Mouse (Mus musculus) heart, adult 2 months (tissue): Measurements from ENCODE around the gene Plxna2. TPM values are rescaled to one million over a fixed set of nuclear protein-coding genes. Genes with fewer than 3 reads are reported as not detected.

ENCODE experiments used
- DNase-seq, 2 experiments: peaks; one replicate each; pipeline ENCODE4 v3.0.0; 2021
- H3K27ac ChIP-seq: fragments of 200-600 bp; 2 replicates; pipeline ENCODE4 v1.8.1; 2022
- H3K27me3 ChIP-seq: fragments of 200-500 bp; 2 replicates; pipeline ENCODE4 v1.6.1; 2012; ENCODE audit warnings: mild to moderate bottlenecking, low read length, inconsistent platforms, mixed read lengths; ENCODE audit not compliant: control insufficient read depth, insufficient read depth
- H3K36me3 ChIP-seq: fragments of 200-500 bp; 2 replicates; pipeline ENCODE4 v1.6.1; 2012; ENCODE audit warnings: low read length, inconsistent platforms; ENCODE audit not compliant: control insufficient read depth, insufficient read depth
- H3K4me1 ChIP-seq: fragments of 200-500 bp; 2 replicates; pipeline ENCODE4 v1.6.1; 2011; ENCODE audit warnings: low read length; ENCODE audit not compliant: control insufficient read depth, insufficient read depth
- H3K4me3 ChIP-seq: fragments of 200-600 bp; 2 replicates; pipeline ENCODE4 v1.8.1; 2022
- H3K79me2 ChIP-seq: fragments of 200-500 bp; replicated peaks from 2 replicates; pipeline ENCODE4 v1.6.1; 2012; ENCODE audit warnings: mild to moderate bottlenecking, inconsistent platforms, low read length, moderate library complexity, mixed read lengths; ENCODE audit not compliant: control insufficient read depth, insufficient read depth
- H3K9ac ChIP-seq: fragments of 200-500 bp; 2 replicates; pipeline ENCODE4 v1.6.1; 2012; ENCODE audit warnings: low read depth, mild to moderate bottlenecking, control low read depth, inconsistent platforms, low read length, mixed read lengths
- CTCF ChIP-seq: fragments of 200-600 bp; IDR thresholded peaks from 2 replicates; pipeline ENCODE4 v1.8.1; 2022; ENCODE audit warnings: antibody characterized with exemption, mild to moderate bottlenecking, moderate library complexity
- EP300 ChIP-seq: fragments of 200-500 bp; IDR thresholded peaks from 2 replicates; pipeline ENCODE4 v1.6.1; 2011; ENCODE audit warnings: low read depth, low read length, control low read depth; ENCODE audit not compliant: insufficient read depth
- POLR2A ChIP-seq: fragments of 200-500 bp; IDR thresholded peaks from 2 replicates; pipeline ENCODE4 v1.6.1; 2011; ENCODE audit warnings: mild to moderate bottlenecking, low read depth, low read length, control low read depth; ENCODE audit not compliant: insufficient read depth
- WGBS: fragments of 180-500 bp; shearing (Covaris S2); methylation state at CpG from one replicate; pipeline ENCODE4 v1.1.7; 2018; 5-methylcytosine and 5-hydroxymethylcytosine counted together
- intact Hi-C: fragments of 180-260 bp; cut with DNase I; formaldehyde crosslinking; loops from one replicate; pipeline ENCODE4 v1.15.1; 2025
- polyA plus RNA-seq: library from polyadenylated mRNA; depleted of rRNA; stranded (reverse); fragments of >200 nt; gene quantifications from 2 replicates; pipeline ENCODE4 v1.2.3, GENCODE M21; 2012
- total RNA-seq, 2 experiments: library from RNA; stranded (reverse); gene quantifications; 2 replicates each; pipeline ENCODE4 v1.2.3; 2021

The Plxna2 gene
- total and polyA plus RNA-seq, 3 experiments: 9.8 to 30.6 (median 22.6) TPM

DNA sequence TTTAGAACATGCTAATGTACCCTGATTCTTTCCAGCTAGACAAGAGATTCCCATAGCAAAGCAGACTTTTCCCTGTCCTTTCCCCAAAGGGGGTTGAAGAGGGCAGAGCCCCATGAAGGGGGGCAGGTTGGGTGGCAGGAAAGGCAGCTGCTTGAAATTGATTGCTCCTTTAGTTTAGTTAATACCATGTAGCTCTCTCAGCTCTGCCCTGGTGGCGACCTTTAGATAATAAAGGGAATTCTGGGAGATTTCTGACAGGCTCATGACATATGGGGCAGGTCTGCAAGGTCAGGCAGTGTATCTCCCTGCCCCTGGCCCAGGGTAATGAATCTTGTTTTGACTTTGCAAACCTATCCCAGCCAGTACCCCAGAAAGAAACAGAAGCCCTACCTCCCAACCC lies 17.4 kb downstream of the Plxna2 start:
- Histone ChIP-seq H3K4me1 (peaks cover 36% of the 10 kb centered on the region), H3K9ac (no peak overlapping the region; the same call in 1 of the 2 replicates), H3K27me3 (no peaks in the 10 kb centered on the region), H3K27ac (peak overlapping the region; percentile 69), H3K36me3 (peaks cover 61% of the 10 kb centered on the region), H3K4me3 (no peak overlapping the region), H3K79me2 (peaks cover 7% of the 10 kb centered on the region)
- TF ChIP-seq CTCF (no peak), POLR2A (no peak), EP300 (no peak)
- intact Hi-C loops: no loop called here
- DNase-seq: no peak
- 26% methylated on average over 1 of the region's 1 CpGs for WGBS

DNA sequence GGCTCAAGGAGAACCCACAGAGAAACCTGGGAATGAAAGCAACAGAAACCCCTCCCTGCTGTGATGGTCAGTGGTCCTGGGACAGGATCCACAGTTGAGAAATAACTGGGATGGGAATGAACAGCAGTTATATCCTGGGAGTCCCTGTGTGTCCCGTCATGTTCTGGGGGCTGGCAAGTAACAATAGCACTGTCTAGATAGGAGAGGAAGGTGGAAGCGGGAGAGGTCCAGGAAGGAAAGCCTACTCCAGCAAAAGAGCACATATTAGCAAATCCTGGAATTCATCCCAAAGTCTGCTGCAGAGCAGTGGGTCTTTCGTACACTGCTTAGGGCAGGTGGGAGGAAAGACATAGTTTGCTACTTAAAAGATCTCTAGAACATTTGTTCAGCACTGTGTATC lies 17.9 kb downstream of the Plxna2 start:
- H3K27ac ChIP-seq: peak overlapping the region; percentile 69
- no peak for DNase-seq
- H3K79me2 ChIP-seq: peaks cover 7% of the 10 kb centered on the region
- H3K4me1 ChIP-seq: peaks cover 37% of the 10 kb centered on the region
- peaks cover 63% of the 10 kb centered on the region for H3K36me3 ChIP-seq
- peak; percentile 14; the same call in 1 of the 2 replicates for TF ChIP-seq POLR2A
- TF ChIP-seq CTCF: no peak
- intact Hi-C loops: no loop called here
- H3K9ac ChIP-seq: no peak overlapping the region; the same call in 1 of the 2 replicates
- WGBS: 38% methylated on average over 3 of the region's 3 CpGs
- H3K4me3 ChIP-seq: no peak overlapping the region
- no peaks in the 10 kb centered on the region for H3K27me3 ChIP-seq

DNA sequence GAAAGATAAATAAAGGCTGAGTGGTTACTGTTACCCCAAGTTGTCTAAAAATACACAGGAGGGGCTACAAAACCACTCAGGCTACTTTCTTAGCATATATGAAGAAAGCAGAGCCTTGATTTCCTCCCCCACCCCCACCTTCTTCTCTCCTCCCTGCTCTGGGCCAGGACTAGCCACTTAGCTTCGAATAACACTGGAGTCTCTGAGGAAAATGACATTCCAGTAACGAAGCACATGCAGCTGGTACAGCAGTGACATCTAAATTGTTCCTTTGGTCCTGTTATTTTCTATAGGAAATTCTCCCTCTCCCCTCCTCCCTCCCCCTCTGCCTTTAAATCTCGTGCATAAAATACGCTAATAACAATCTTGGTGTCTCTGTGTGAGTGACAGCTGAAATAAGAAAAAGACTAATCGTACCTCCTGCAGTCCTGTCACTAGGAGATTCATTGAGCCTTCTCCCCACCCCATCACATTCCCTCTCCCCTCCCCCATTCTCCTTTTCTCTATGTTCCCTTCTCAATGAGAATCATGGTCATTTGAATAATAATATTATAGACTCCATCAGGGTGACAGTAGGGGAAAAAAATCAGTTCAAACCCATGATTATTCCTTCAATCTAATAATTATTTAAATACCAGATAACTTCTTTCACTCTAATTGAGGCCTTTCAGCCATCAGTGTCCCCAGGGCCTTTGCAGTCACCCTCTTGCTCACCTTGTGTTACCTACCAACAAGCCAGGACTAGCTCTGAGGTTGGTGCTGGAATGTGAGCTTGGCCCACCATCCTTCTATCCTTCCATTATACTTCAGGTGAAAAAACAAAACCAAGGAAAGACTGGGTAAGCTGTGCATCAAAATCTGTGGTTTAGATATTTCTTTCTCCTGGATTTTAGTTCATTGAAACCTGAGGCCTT lies 19.6 kb downstream of the Plxna2 start:
- intact Hi-C loops: no loop called here
- Histone ChIP-seq H3K4me3 (no peak overlapping the region), H3K79me2 (peaks cover 7% of the 10 kb centered on the region), H3K36me3 (peaks cover 60% of the 10 kb centered on the region), H3K27ac (peak overlapping the region; percentile 29; the same call in 1 of the 2 replicates), H3K27me3 (no peaks in the 10 kb centered on the region), H3K9ac (no peak overlapping the region), H3K4me1 (peaks cover 46% of the 10 kb centered on the region)
- no peak for DNase-seq
- TF ChIP-seq EP300 (no peak), CTCF (no peak), POLR2A (no peak)
- WGBS: 56% methylated on average over 5 of the region's 5 CpGs

DNA sequence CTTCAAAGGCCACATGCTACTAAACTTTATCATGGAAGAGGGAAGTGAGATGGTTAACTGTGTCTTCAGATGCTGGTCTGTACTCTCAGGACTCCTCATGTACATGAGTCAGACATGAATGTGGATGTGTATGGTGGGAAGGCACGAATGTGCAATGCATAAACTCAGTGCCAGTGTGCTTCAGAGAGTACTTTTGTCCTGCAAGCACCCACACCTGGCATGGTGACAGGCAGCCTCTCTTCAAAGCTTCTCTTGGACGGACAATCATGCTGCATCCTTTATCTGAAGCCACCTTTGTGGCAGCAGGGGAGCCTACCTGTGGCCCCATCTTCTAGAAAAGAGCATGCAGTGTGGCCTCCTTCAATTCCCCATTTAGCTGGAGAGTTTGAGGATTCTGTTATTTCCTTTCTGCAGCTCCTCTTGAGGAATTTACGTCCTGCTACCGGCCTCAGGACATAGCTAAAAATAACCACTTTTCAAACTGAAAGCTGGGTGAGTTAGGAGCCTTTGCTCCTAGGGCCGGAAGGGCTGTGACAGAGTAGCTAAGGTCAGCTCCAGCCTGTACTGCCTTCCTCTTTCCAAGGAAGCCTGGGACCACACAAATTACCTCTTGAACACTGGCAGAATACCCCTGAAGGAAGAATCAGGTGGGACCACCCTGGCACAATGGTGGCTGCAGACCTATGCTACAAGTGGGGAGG lies 23.7 kb downstream of the Plxna2 start:
- H3K4me1 ChIP-seq: peaks cover 47% of the 10 kb centered on the region
- peak; percentile 71; the same call in 1 of the 2 replicates for TF ChIP-seq EP300
- TF ChIP-seq CTCF: no peak
- peak; percentile 56; the same call in 1 of the 2 replicates for TF ChIP-seq POLR2A

DNA sequence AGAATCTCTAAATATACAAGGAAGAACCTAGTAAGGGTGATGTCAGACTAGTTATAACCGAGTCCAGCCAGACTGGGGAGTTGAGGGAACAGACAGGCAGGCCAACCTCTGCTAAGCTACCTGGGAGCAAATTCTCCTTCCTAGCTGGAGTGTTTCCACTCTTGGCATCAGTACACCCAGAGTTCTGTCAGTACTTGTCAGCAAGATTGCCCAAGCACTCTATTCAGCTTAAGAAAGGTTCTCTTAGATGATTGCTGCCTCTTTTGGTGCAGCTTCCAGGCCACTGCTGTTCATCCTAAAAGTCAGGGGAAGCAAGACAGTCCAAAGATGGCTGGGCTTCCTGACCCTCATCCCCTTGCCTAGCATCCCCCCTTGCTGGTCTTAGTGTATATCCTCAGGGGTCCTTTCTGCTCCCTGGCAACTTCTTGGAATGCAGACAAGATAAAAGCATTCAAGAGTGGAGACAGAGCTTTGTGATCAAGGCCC lies 24.3 kb downstream of the Plxna2 start:
- H3K27ac ChIP-seq: peak overlapping the region; percentile 88
- peak overlapping the region; percentile 56 for H3K9ac ChIP-seq
- no peaks in the 10 kb centered on the region for H3K27me3 ChIP-seq
- peaks cover 49% of the 10 kb centered on the region for H3K4me1 ChIP-seq
- peaks cover 51% of the 10 kb centered on the region for H3K36me3 ChIP-seq
- H3K79me2 ChIP-seq: peaks cover 10% of the 10 kb centered on the region
- 9% methylated on average over 1 of the region's 1 CpGs for WGBS
- no peak for DNase-seq
- TF ChIP-seq CTCF (no peak), POLR2A (no peak), EP300 (no peak; the same call in 1 of the 2 replicates)
- peak overlapping the region; percentile 11; the same call in 1 of the 2 replicates for H3K4me3 ChIP-seq
- intact Hi-C loops: loop anchor here (2.0 kb wide), 1 partner anchor 18 kb away; no protein-coding TSS in a partner anchor

More for the DNA sequence above, 23.7 kb downstream of the Plxna2 start:
- peaks cover 10% of the 10 kb centered on the region for H3K79me2 ChIP-seq
- DNase-seq: peak; percentile 57 to 67
- no peaks in the 10 kb centered on the region for H3K27me3 ChIP-seq
- H3K9ac ChIP-seq: peak overlapping the region; percentile 56
- H3K36me3 ChIP-seq: peaks cover 50% of the 10 kb centered on the region
- intact Hi-C loops: loop anchor here (2.0 kb wide), 1 partner anchor 17 kb away; no protein-coding TSS in a partner anchor
- peak overlapping the region; percentile 88 for H3K27ac ChIP-seq
- peak overlapping the region; percentile 11; the same call in 1 of the 2 replicates for H3K4me3 ChIP-seq
- WGBS: 7% methylated on average over 5 of the region's 5 CpGs
